In the genomic region with DNA sequence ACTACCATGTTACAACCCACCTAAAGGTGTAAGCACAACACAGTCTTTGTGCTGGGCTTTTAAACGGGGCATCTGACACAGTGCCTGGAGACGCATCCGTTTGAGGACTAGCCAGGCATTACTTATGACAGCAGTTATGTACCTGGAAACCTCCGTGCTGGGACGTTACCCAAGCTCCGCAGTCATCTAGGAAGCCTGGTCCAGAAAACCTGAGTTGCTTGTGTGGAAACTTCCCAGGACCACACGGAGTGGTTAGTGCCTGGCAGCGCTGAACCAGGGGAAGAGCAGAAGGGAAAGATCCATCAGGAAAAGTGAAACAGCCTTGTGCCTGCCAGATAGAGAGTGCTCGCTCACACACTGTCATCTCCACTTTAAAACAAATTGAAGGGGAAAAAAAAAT, we compare ENCODE assay signal across 7 mouse cellular contexts. TPM values are rescaled to one million over a fixed set of nuclear protein-coding genes. Genes with fewer than 3 reads are reported as not detected.
A peak's percentile ranks its signal among the peaks of the same experiment; 100 is the strongest.
DNase-seq lines count a peak whose midpoint lies in the region; ATAC-seq and TF ChIP-seq lines count a peak whose summit lies in the region.

No protein-coding gene starts in this region.

- ATAC-seq in kidney, embryonic 16.5 days (ENCODE audit: low FRiP score, low TSS enrichment): no peak; the same call in 1 of the 2 replicates
- ATAC-seq in embryonic facial prominence, embryonic 13.5 days (ENCODE audit: insufficient number of reproducible peaks, insufficient read depth, low FRiP score, low TSS enrichment, low read depth): peak; percentile 56; the same call in 1 of the 2 replicates
- ATAC-seq in heart, embryonic 16.5 days (replicated peaks; ENCODE audit: extremely low read depth, insufficient read depth, low FRiP score): no peak

- no peak for TF ChIP-seq CTCF in kidney, adult 2 months (conservative IDR thresholded peaks at IDR 0.05; ENCODE audit: insufficient read depth, insufficient read length, low read depth, low read length)

- H3ac ChIP-seq in myocyte (ENCODE audit: control insufficient read depth, insufficient read length): no peak overlapping the region

- H3K79me2 ChIP-seq in myocyte (ENCODE audit: control insufficient read depth, insufficient read depth): no peaks in the 10 kb centered on the region

- TF ChIP-seq POLR2A in kidney, adult 2 months (IDR thresholded peaks at IDR 0.05; ENCODE audit: low read depth, low read length): no peak
- no peak for TF ChIP-seq POLR2A in myocyte (IDR thresholded peaks at IDR 0.05; ENCODE audit: insufficient read length, low read depth)

- WGBS in kidney, embryonic 16.5 days: 13% methylated on average over 9 of the region's 9 CpGs
- WGBS in kidney, adult 2 months: 22% methylated on average over 9 of the region's 9 CpGs
- 11% methylated on average over 9 of the region's 9 CpGs for WGBS in embryonic facial prominence, embryonic 13.5 days
- 37% methylated on average over 9 of the region's 9 CpGs for WGBS in heart, embryonic 16.5 days

- H3K36me3 ChIP-seq in kidney, embryonic 16.5 days (ENCODE audit: insufficient read depth, low read length): no peaks in the 10 kb centered on the region
- H3K36me3 ChIP-seq in kidney, adult 2 months (ENCODE audit: control insufficient read depth, insufficient read depth, low read length): no peaks in the 10 kb centered on the region
- H3K36me3 ChIP-seq in embryonic facial prominence, embryonic 13.5 days: no peaks in the 10 kb centered on the region
- H3K36me3 ChIP-seq in heart, embryonic 16.5 days (ENCODE audit: control insufficient read depth, insufficient read depth): no peaks in the 10 kb centered on the region
- no peaks in the 10 kb centered on the region for H3K36me3 ChIP-seq in myocyte (ENCODE audit: control insufficient read depth, insufficient read depth)

- H3K27me3 ChIP-seq in kidney, embryonic 16.5 days (ENCODE audit: insufficient read depth, low read length): no peaks in the 10 kb centered on the region
- H3K27me3 ChIP-seq in kidney, adult 2 months (replicated peaks; ENCODE audit: control insufficient read depth, insufficient read depth, low read length): no peaks in the 10 kb centered on the region
- 0 out of 2 replicates have a peak, but pooled peaks cover 3% of the 10 kb centered on the region for H3K27me3 ChIP-seq in embryonic facial prominence, embryonic 13.5 days
- peaks cover 4% of the 10 kb centered on the region; the same call in 1 of the 2 replicates for H3K27me3 ChIP-seq in heart, embryonic 16.5 days (ENCODE audit: control insufficient read depth, insufficient read depth, low read length)
- peaks cover 5% of the 10 kb centered on the region for H3K27me3 ChIP-seq in myocyte (ENCODE audit: control insufficient read depth, insufficient read depth, insufficient read length)

- H3K4me1 ChIP-seq in kidney, embryonic 16.5 days (ENCODE audit: insufficient read depth, low read length): peaks cover 17% of the 10 kb centered on the region
- H3K4me1 ChIP-seq in kidney, adult 2 months (ENCODE audit: control insufficient read depth, insufficient read depth, low read length): no peaks in the 10 kb centered on the region
- peaks cover 34% of the 10 kb centered on the region for H3K4me1 ChIP-seq in embryonic facial prominence, embryonic 13.5 days
- peaks cover 6% of the 10 kb centered on the region; the same call in 1 of the 2 replicates for H3K4me1 ChIP-seq in heart, embryonic 16.5 days (ENCODE audit: control insufficient read depth, insufficient read depth, low read length)

- peak overlapping the region; percentile 20; the same call in 1 of the 2 replicates for H3K9ac ChIP-seq in kidney, embryonic 16.5 days (replicated peaks; ENCODE audit: low read length)
- peak overlapping the region; percentile 67 for H3K9ac ChIP-seq in embryonic facial prominence, embryonic 13.5 days
- no peak overlapping the region for H3K9ac ChIP-seq in heart, embryonic 16.5 days (ENCODE audit: low read length)

- no peak for DNase-seq in kidney, adult 2 months
- DNase-seq in urinary bladder, postnatal 36 days (ENCODE audit: low spot score in 2 of 2): no peak
- no peak for DNase-seq in layer of hippocampus, adult 9-11 months

- H3K4me3 ChIP-seq in kidney, embryonic 16.5 days (ENCODE audit: low read length): peak overlapping the region; percentile 26
- no peak overlapping the region for H3K4me3 ChIP-seq in kidney, adult 2 months (ENCODE audit: insufficient read depth, low read depth, low read length)
- peak overlapping the region; percentile 28 for H3K4me3 ChIP-seq in embryonic facial prominence, embryonic 13.5 days
- peak overlapping the region; percentile 43 for H3K4me3 ChIP-seq in heart, embryonic 16.5 days (ENCODE audit: low read length)
- no peak overlapping the region for H3K4me3 ChIP-seq in myocyte

- H3K4me2 ChIP-seq in kidney, embryonic 16.5 days (replicated peaks; ENCODE audit: low read depth, low read length): peak overlapping the region; percentile 51
- peak overlapping the region; percentile 59 for H3K4me2 ChIP-seq in embryonic facial prominence, embryonic 13.5 days
- H3K4me2 ChIP-seq in heart, embryonic 16.5 days (ENCODE audit: low read depth, low read length): peak overlapping the region; percentile 66
- peak overlapping the region; percentile 69 for H3K4me2 ChIP-seq in myocyte (ENCODE audit: low read depth)

- no peaks in the 10 kb centered on the region for H3K9me3 ChIP-seq in kidney, embryonic 16.5 days (ENCODE audit: low read length)
- no peaks in the 10 kb centered on the region for H3K9me3 ChIP-seq in embryonic facial prominence, embryonic 13.5 days
- H3K9me3 ChIP-seq in heart, embryonic 16.5 days (replicated peaks; ENCODE audit: control insufficient read depth, low read length): no peaks in the 10 kb centered on the region

- no peak overlapping the region for H3K27ac ChIP-seq in kidney, embryonic 16.5 days (ENCODE audit: low read length)
- H3K27ac ChIP-seq in kidney, adult 2 months (ENCODE audit: insufficient read depth, low read depth, low read length): no peak overlapping the region
- peak overlapping the region; percentile 98 for H3K27ac ChIP-seq in embryonic facial prominence, embryonic 13.5 days
- H3K27ac ChIP-seq in heart, embryonic 16.5 days (ENCODE audit: low read length): no peak overlapping the region

TF ChIP-seq in myocyte, 11 proteins besides CTCF, POLR2A, EP300 and RAD21:
- TF ChIP-seq MAX (IDR thresholded peaks at IDR 0.05; ENCODE audit: low read depth) (no peak), CEBPB (IDR thresholded peaks at IDR 0.05; ENCODE audit: insufficient read depth, poor library complexity, severe bottlenecking) (no peak), TCF12 (IDR thresholded peaks at IDR 0.05; ENCODE audit: insufficient read depth, poor library complexity, severe bottlenecking) (no peak), SRF (IDR thresholded peaks at IDR 0.05; ENCODE audit: control insufficient read depth, insufficient read length, low read depth) (no peak), USF1 (IDR thresholded peaks at IDR 0.05; ENCODE audit: low read depth) (no peak), REST (IDR thresholded peaks at IDR 0.05; ENCODE audit: insufficient read depth, insufficient read length) (no peak), MYOG (IDR thresholded peaks at IDR 0.05; ENCODE audit: control insufficient read depth in 1 of 3, insufficient read depth in 1 of 3, insufficient read length in 2 of 3, low read depth in 2 of 3) (no peak), POLR2AphosphoS2 (IDR thresholded peaks at IDR 0.05; ENCODE audit: insufficient read length, low read depth) (no peak)

RNA-seq across cellular contexts. Expression of a gene that starts 23.2 kb away (rescaled TPM):
- polyA plus RNA-seq in kidney, embryonic 16.5 days (2015; fragmentation: Nextera tagmentation; extraction: Ambion mirVana): 9.9 and 10.4 TPM in 2 replicates
- polyA plus RNA-seq in kidney, adult 2 months (2012; rRNA removed): 3.7 and 6.0 TPM in 2 replicates
- polyA plus RNA-seq in embryonic facial prominence, embryonic 13.5 days (2015; fragmentation: Nextera tagmentation; extraction: Ambion mirVana): 25.8 and 27.4 TPM in 2 replicates
- polyA plus RNA-seq in heart, embryonic 16.5 days (2015; fragmentation: Nextera tagmentation; extraction: Ambion mirVana): 13.5 and 15.8 TPM in 2 replicates
- 0.12 TPM for polyA plus RNA-seq in myocyte (2012; fragmentation: generic; extraction: Trizol)

Comparison
In these comparisons a context has a peak if more than half of its experiments do, and no peak if none do; other contexts are left out.
1. H3K4me3 ChIP-seq: peak in kidney, embryonic 16.5 days (single experiment), embryonic facial prominence, embryonic 13.5 days (single experiment) and heart, embryonic 16.5 days (single experiment); none in kidney, adult 2 months (single experiment) and myocyte (single experiment).
2. Peak in every context shown above with its lines, with median percentiles within 50 percentile points of each other: H3K4me2 ChIP-seq.